Mouse (Mus musculus): ENCODE data around the gene Ltbp1. TPM values are rescaled to one million over a fixed set of nuclear protein-coding genes. Genes with fewer than 3 reads are reported as not detected.

Gene Ltbp1
- total RNA-seq, 2 experiments from 2014 or later: 38.5 to 43.3 TPM

DNA sequence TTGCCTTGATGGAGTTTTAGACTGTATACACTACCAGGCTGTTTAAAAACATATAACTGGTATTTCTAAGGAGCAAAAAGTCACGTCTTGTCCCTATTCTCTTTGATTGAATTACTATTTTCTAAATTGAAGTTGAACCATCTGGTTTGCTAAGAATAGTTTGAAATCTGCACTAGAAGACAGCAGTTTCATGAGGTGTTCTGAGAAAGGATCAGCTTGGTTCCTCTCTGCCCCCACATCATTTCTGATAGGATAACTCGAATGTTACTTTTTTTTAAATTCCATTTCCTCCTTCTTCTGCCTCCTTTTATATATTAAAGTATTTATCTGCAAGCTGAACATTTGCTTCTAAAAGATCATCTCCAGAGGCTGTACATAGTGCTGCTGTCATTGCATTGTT is 231.2 kb downstream of the Ltbp1 start:
- DNase-seq: no peak

DNA sequence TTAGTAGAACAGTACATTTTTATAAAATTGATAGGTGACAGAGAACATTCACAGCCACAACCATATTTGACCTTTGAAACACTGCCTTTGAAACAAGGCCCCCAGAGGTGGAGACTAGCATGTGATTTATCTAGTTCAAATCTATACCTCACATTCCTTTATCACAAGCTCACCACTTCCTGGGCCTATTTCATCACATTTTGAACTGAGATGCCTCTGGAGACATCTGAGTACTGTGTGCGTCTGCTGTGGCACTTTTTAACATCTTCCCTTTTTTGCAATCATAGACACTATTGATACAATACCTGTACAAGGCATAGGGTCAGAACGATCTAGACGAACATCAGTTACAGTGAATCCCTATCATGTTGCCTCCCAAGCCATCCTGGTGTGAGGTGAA is 232.1 kb downstream of the Ltbp1 start:
- DNase-seq: no peak

DNA sequence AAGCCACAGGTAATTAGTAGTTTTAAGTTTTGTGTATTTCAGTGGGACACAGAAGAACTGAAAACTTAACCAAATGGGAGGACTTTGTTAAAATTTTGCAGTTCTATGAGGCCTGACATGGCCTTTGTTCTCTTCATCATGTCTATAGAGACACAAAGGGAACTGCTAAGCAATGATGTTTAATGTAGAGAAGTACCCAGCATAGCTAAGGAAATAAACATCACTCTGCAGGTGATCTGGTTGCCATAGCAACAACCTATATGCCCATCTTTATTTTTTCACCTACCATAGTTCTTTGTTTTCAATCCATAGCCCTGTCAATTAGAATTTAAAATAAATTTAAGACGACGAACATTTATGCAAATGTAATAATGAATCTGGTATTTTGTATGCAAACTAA is 233.3 kb downstream of the Ltbp1 start:
- no peak for DNase-seq

DNA sequence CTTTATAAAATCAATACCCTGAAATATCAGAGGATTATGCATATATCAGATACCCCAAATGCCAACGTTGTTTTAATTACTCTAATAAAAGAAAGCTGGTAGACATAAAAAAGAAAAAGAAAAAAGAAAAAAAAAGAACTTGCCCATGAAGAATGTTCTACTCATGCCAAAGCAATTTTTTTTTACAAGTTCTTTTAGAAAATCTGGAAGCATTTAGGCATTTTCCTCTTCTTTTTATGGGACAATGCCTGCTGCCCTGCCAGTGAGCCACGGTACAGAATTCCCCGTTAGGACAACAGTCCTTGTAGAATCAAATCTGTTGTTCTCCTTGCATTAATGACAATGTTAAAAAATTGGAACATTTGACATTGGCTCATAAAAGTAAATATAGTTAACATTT is 234.2 kb downstream of the Ltbp1 start:
- no peak for DNase-seq

DNA sequence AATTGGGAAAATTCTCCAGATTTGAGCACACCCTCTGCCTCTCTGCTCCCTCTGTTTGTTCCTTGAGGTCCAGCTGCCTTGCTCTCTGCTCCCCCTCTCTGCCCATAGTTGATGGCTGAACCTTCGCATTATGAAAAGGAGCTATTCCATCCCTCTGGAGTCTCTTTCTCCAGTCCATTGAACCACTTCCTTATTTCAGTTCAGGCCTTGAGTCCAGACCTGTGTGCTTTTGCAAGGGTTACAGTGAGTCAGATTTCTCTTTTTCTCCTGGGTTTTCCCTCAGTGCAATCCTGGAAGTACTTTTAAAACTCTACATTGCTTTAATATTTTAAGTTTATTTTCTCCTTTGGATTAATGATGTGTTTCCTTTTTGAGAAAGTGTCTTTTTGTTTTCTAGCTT is 236.7 kb downstream of the Ltbp1 start:
- DNase-seq: no peak

DNA sequence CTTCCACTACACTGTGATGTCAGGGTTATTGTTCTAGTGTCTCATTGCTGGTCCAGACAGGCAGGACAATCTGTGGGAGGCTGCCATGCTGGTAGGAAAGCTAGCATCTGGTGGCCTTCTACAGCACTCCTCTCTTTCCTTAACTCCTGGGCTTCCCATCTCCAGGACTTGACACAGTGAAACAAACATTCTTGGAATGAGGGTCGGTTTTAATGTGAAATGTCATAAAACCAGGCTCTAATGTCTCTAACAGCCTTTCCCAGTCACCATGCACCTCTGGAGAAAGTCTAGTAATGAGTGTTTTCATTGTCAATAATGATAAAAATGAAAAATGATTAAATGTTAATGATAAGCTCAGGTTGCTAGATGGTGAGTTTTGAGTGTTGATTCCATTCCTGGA is 237.9 kb downstream of the Ltbp1 start:
- DNase-seq: no peak

DNA sequence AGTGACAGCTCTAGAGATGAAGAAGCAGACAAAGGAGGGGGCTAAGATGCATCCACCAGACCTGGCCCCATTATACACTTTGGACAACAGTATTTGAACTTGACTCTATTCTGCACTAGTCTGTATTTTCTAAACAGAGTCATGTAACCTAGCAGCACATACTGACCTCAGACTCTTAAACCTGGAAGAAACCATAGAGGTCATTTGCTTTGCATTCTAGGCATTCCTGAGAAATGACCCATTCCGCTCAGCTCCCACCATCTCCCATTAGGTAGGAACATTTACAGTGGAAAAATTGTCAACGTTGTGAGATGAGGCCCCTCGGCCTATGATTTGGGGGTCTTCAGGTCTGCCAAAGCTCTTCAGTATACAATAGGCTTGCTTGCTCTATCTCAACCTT is 238.8 kb downstream of the Ltbp1 start:
- DNase-seq: no peak

DNA sequence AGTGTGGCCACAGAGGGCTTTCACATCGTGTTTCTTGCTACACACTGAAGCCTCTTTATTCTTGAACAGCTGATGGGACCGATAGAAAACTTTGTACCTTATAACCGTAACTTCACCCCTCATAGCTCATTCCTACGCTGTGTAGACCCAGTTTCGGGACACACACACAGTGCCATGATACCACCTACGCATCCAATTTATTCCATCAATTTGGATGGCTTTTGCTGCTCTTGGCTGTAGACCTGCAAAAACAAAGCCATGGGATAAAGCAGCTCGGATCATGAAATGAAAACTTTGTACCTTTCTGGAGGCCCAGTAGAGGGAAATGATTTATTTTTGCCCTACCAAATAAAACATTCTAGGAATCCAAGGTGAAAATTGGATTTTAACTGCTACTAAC is 239.7 kb downstream of the Ltbp1 start:
- DNase-seq: no peak

DNA sequence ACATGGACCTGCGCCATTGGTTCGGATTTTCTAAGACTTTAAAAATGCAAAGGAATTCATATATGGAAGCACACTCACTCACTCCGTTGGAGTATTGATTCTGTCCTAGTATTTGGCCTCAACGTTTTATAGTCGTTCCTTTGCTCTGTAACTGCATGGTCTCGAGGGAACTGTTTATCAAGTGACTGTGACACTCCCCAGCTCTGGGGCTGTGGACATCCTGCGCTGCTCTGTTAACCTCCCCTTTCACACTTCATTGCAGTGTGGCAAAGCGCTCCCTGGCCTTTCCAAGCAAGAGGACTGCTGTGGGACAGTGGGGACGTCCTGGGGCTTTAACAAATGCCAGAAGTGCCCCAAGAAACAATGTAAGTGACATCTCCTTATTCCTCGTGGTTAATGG is 243.3 kb downstream of the Ltbp1 start:
- no peak for DNase-seq

DNA sequence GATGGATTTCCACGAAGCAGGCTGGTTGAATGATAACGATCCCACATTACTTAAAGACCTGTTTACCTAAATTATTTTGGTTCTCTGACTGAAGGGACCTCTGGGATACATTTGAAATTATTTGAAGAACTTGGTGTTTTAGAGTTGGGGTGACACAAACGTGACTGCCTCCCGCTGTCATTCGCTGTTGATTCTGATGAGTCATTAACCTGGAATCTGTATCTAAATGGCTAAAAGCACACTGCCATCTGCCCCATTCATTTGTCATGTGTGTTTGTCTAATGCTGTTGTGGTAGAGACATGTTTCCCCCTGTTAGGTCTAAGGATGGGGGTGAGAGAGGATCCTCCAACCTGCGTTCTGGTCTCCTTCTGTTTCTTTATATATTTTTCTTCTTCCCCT is 245.2 kb downstream of the Ltbp1 start:
- no peak for DNase-seq

DNA sequence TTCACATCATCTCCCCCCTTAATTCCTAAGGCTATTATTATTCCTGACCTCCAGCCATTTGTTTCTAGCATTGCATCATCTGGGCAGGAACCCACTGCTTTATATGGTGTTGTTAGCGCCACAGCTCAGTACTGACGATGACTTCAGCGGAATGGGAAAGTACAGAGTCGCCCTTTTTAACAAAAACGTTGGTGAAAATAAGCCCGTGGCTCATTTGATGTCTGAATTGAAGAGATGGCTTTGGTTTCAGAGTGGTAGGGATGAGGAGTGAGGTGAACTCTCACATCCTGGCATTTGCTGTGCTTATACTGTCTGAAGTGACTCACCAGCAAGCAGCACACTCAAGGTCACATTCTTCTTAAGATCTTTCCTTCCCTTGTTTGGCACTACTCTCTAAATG is 245.7 kb downstream of the Ltbp1 start:
- DNase-seq: no peak

DNA sequence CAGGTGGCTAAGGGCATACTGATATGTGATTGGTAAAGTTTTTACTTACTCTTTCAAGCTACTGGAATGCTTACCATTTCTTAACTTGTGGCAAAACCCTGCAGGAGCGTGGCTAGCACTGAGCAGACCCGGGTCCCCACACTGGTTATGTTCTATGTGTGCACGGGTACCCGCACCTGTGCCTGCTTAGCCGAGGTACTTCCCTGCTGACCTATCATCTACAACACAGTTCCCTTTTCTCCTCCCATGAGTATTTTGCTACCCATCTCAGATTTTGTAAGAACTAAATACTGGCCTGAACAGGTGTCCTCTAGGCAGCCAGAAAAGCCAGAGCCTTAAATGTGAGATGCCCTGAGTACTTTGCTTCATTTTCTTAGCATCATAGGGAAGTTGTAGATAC is 247.2 kb downstream of the Ltbp1 start:
- DNase-seq: no peak

DNA sequence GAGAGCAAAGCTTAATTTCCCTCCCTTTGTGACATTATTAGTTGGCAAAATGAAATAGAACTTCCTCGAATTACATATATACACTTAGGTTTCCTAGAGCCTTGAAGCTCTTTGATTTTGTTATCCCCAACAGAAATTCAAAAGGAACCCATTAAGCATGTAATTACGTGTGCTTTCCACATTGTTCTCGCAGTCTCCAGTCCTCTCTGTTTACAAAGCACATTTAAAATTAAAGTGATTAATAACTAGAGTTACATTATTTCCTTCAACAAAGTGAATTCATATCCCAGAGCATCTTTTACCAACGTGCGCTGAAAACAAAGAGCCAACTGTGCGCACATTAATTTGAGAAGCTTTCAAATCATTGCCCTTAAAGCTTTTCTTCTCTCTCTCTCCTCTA is 249.5 kb downstream of the Ltbp1 start:
- no peak for DNase-seq

DNA sequence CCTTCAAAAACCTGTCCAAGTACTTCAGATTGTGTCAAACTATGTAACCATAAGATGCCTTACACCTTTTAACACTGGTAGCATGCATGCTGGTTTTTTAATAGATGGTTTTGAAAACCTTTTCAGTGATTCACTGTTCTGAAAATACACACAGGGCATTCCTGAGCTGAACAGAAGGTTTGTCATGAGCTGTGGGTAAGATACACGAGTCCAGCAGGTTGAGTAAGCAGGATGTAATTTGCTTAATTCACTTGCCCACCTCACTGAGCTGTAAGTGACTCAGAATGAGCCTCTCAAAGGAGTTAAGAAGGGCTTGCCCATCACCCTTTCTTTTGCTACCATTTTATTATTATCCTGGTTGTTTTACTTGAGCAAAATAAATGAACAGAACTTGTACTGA is 250.6 kb downstream of the Ltbp1 start:
- DNase-seq: no peak

DNA sequence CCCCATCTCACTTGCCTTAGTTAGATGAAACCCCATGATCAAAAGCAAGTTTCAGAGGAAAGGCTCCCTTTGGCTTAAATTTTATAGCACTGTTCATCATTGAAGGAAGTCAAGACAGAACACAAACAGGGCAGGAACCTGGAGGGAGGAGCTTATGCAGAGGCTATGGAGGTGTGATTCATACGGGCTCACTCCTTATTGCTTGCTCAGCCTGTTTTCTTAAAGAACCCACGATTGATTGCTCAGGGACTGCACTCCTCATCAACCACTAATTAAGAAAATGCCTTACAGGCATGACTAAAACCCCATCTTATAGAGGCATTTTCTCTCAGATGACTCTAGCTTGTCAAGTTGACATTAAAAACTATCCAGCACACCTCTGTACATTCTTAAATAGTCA is 253.1 kb downstream of the Ltbp1 start:
- DNase-seq: no peak

DNA sequence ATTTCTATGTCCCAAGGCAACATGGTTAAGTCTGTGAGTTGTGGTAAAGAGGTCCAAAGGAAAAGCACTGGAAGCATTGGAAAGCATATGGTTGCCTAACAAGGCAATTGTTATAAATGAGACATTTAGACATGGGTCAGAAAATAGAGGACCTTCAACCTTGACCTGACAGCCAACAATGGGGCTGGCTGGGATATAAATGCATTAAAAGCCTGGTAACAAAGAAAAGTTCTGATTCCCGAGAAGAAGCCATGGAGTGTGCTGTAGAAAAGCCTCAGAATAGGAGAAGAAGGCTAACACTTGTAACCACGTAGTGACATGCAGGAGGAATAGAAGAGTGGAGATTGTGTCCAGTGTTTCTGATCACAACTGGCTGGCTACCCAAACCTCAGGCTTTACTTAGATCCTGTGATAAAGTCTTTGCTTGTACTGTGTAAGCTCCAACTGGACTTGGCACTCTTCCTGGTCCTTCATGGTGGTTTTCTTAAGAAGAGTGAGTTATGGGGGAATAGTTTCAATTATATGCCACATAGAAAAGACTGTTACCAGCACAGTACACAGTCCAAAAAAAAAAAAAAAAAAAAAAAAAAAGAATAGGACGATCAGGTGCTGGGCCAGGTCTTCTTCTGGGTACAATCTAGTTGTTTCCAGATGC is 258.1 kb downstream of the Ltbp1 start:
- DNase-seq: no peak

DNA sequence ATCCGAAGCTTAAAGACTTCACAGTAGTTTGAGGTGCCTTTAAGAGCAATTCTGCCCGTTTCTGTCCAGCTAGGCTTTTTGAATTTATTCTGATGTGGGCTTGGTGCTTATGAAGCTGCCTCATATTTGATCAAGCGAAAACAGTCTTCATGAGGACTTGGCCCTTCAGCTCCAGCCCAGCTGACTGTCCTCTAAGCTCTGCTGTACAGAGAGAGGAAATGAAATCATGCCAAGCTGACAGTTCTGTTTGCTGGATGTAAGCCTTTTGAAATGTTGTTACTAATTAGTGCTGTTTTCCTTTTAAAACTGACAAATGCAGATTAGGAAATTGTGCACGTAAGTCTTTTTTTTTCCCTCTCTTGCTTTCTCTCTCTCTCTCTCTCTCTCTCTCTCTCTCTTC is 263.1 kb downstream of the Ltbp1 start:
- peak; percentile 29 to 34 for DNase-seq

DNA sequence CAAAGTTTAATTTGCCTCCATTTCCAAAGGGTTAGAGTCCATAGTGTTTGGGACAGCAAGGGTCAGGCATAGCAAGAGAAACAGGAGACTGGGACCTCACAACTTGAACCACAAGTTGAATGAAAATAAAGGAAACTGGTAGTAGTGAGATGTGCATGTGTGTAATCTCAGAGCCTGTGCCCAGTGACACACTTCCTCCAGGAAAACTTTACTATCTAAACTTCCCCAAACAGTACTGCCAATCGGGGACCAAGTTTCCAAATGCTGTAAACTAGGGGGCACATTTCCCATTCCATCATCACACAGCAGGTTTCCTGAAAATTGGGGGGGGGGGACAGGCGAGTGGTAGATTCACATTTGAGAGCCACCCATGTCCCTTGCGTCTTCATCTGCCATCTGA is 267.1 kb downstream of the Ltbp1 start:
- DNase-seq: no peak

DNA sequence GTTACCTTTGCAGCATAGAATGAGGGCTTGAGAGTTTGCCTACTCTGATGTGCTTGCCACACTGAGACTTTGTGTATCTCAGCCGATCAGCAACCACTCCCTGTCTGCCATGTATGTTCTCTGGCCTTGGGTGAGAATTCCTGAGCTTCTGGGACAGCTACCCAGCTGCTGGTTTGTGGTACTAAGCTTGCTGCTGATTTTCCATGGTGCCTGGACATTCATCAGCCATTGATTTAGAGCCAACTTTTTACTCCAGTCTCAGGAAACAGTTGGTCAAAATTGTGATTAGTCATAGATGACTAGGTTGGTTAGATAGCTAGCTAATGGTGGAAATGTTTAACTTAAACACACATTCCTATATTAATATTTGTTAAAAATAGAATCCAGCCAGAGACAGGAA is 267.9 kb downstream of the Ltbp1 start:
- no peak for DNase-seq

DNA sequence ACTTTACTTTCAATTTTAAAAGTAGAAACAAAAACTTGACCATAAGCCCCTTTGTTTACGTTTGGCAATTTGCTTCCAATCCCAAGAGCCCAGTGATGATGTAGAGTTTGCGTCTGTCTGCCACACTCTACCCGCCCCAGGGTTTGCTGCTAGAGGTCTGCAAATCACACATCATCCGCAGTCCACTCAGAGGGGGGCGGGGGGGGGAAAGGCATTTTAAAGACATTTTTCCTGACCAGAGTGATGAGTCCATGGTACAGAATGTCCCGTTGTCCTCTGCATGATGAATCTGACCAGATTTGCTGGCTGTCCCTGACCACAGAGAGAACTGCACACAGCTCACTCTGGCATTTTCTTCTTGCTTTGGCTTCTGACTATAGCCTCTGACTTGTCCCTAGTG is 269.9 kb downstream of the Ltbp1 start:
- no peak for DNase-seq

DNA sequence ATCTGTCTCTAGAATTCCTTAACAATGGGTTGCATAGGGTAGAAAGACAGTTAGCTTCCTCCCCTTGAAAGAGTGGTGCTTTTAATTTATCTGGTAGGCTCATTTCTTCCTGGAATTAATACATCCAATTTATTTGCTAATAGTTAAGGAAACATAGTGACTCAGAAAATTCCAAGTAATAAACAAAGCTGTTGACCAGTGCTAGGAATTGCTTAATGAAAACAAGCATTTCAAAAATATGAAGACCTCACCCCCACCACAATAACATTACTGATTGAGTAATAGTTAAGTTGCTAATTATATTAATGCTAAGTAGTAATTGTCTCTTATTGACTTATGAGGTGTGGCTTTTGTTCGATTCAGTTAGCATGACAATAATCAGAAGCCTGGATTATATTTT is 272.7 kb downstream of the Ltbp1 start:
- DNase-seq: no peak

DNA sequence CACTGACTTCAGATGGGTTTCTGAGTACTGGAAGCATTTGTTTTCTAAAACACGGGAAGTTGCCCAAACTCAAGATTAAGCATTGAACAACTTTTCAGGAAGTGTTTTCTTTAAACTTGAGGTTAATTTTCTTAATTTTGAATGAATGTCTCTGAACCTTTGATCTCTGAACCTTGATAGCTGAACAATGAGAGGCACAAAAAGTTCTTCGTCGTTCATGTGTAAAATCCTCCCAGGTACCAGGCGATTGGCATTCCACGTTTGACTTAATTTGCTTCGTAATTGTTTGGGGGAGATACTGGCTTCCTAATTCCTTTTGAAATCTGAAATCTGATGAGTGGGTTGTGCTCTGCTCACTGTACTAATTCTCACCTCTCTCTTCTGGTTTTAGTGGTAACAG is 273.2 kb downstream of the Ltbp1 start:
- no peak for DNase-seq

DNA sequence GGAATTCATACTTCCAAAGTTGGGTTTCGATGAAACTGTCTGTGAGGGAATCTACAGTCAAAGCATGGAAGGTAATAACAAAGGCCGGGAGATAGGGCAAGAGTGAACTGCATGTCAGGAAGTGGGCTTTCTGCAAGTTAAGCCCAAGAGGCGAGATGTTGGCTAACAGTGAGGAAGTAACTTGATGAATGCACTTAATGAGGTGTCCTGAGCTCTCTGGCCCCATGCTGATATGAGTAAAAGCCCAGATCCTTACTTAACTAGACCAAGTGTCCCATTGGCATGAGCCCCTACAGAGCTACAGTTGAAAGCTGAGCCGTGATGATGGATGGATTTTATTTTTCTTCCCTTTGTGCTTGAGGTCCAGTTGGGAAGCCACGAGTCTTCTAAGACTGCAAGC is 276.0 kb downstream of the Ltbp1 start:
- no peak for DNase-seq

DNA sequence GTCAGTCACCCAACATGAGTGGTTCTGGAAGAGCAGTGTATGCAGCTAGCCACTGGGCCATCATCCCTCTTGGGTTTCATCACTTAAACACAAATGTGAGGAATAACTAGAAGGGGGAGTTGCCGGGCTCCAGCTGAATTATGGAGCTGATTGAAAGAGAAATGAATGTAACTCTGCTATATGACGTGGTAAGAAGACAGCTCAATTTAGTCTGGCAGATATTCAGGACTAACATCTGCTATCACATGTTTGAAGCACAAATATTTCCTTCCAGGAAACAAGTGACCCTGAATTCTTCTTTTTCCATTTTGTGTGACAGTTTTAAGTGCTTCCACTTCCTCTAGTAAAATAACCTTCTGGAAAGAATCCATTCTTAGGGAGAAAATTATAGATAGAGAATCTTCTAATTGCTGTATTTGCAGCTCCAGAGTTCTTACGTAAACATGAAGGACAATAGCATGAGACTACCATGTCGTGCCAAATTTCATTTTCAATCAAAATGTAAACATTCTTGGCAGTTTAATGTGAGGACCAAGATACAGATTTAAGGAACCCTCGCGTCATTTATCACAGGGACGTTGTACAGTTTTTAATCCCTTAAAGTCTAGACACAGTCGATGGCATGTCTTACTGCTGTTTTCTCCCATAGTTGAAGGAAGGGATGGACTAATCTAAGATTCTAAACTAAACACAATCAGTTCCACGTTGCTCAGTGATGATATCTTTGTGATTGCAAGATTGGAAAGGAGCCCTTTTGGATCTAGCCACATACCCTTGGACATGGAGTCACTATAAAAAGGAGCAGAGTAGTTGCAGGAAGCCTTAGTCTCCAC is 279.7 kb downstream of the Ltbp1 start:
- DNase-seq: no peak

All from heart, adult 18-20 months (tissue).